Mouse (Mus musculus): ENCODE measurements around the gene Cog4. TPM values are rescaled to one million over a fixed set of nuclear protein-coding genes. Genes with fewer than 3 reads are reported as not detected.

Cog4 gene
- total and polyA plus RNA-seq, 2 experiments from 2014 or later: 45.3 to 50.5 TPM

- H3K27ac ChIP-seq (ENCODE audit: low read depth, low read length): no peak overlapping the region
- no peak overlapping the region for H3K9ac ChIP-seq
- no peaks in the 10 kb centered on the region for H3K27me3 ChIP-seq (ENCODE audit: insufficient read depth, low read length)
- ATAC-seq: no peak
- no peak overlapping the region for H3K4me3 ChIP-seq (ENCODE audit: low read depth, low read length)
- no peak for DNase-seq
- TF ChIP-seq CTCF (IDR thresholded peaks at IDR 0.05; ENCODE audit: low read depth): no peak
- no peaks in the 10 kb centered on the region for H3K4me1 ChIP-seq (ENCODE audit: insufficient read depth)
- H3K4me2 ChIP-seq (ENCODE audit: low read depth): no peak overlapping the region
- H3K36me3 ChIP-seq (ENCODE audit: insufficient read depth): peaks cover 92% of the 10 kb centered on the region
- 86% methylated on average over 7 of the region's 7 CpGs for WGBS
- H3K9me3 ChIP-seq (ENCODE audit: low read length): no peaks in the 10 kb centered on the region
Measured at GRCm38 (mm10) chr8:110813081-110813812, 33.2 kb upstream of the Cog4 start.

- H3K27me3 ChIP-seq (ENCODE audit: insufficient read depth, low read length): no peaks in the 10 kb centered on the region
Measured at GRCm38 (mm10) chr8:110815308-110815707, 31.1 kb upstream of the Cog4 start.

GRCm38 (mm10) chr8:110816990-110817389, 29.4 kb upstream of the Cog4 start:
- no peak for TF ChIP-seq CTCF (IDR thresholded peaks at IDR 0.05; ENCODE audit: low read depth)
- ATAC-seq (no peak), DNase-seq (no peak)
- WGBS: 97% methylated on average over 1 of the region's 1 CpGs
- Histone ChIP-seq H3K36me3 (ENCODE audit: insufficient read depth) (peaks cover 96% of the 10 kb centered on the region), H3K4me3 (ENCODE audit: low read depth, low read length) (no peak overlapping the region), H3K9ac (no peak overlapping the region), H3K4me1 (ENCODE audit: insufficient read depth) (no peaks in the 10 kb centered on the region), H3K27me3 (ENCODE audit: insufficient read depth, low read length) (no peaks in the 10 kb centered on the region), H3K4me2 (ENCODE audit: low read depth) (no peak overlapping the region), H3K9me3 (ENCODE audit: low read length) (no peaks in the 10 kb centered on the region), H3K27ac (ENCODE audit: low read depth, low read length) (no peak overlapping the region)

More at GRCm38 (mm10) chr8:110815308-110815707, 31.1 kb upstream of the Cog4 start:
- Histone ChIP-seq H3K9ac (no peak overlapping the region), H3K27ac (ENCODE audit: low read depth, low read length) (no peak overlapping the region), H3K4me2 (ENCODE audit: low read depth) (no peak overlapping the region), H3K4me1 (ENCODE audit: insufficient read depth) (no peaks in the 10 kb centered on the region), H3K9me3 (ENCODE audit: low read length) (no peaks in the 10 kb centered on the region), H3K36me3 (ENCODE audit: insufficient read depth) (peaks cover 96% of the 10 kb centered on the region), H3K4me3 (ENCODE audit: low read depth, low read length) (no peak overlapping the region)
- ATAC-seq (no peak), DNase-seq (no peak)
- TF ChIP-seq CTCF (IDR thresholded peaks at IDR 0.05; ENCODE audit: low read depth): no peak
- WGBS: 52% methylated on average over 3 of the region's 3 CpGs

- peak; percentile 38; the same call in 1 of the 2 replicates for TF ChIP-seq CTCF (IDR thresholded peaks at IDR 0.05; ENCODE audit: low read depth)
- DNase-seq (peak; percentile 37), ATAC-seq (no peak)
- Histone ChIP-seq H3K9me3 (ENCODE audit: low read length) (no peaks in the 10 kb centered on the region), H3K27ac (ENCODE audit: low read depth, low read length) (no peak overlapping the region), H3K9ac (no peak overlapping the region), H3K27me3 (ENCODE audit: insufficient read depth, low read length) (no peaks in the 10 kb centered on the region), H3K36me3 (ENCODE audit: insufficient read depth) (peaks cover 96% of the 10 kb centered on the region), H3K4me1 (ENCODE audit: insufficient read depth) (no peaks in the 10 kb centered on the region), H3K4me2 (ENCODE audit: low read depth) (no peak overlapping the region), H3K4me3 (ENCODE audit: low read depth, low read length) (no peak overlapping the region)
- 82% methylated on average over 3 of the region's 3 CpGs for WGBS
Measured at GRCm38 (mm10) chr8:110818593-110818992, 27.8 kb upstream of the Cog4 start.

- WGBS: 90% methylated on average over 2 of the region's 2 CpGs
- Histone ChIP-seq H3K4me3 (ENCODE audit: low read depth, low read length) (no peak overlapping the region), H3K27me3 (ENCODE audit: insufficient read depth, low read length) (no peaks in the 10 kb centered on the region), H3K4me2 (ENCODE audit: low read depth) (no peak overlapping the region), H3K36me3 (ENCODE audit: insufficient read depth) (peaks cover 95% of the 10 kb centered on the region), H3K27ac (ENCODE audit: low read depth, low read length) (no peak overlapping the region), H3K4me1 (ENCODE audit: insufficient read depth) (no peaks in the 10 kb centered on the region), H3K9me3 (ENCODE audit: low read length) (no peaks in the 10 kb centered on the region), H3K9ac (no peak overlapping the region)
- DNase-seq: peak; percentile 21
- no peak for TF ChIP-seq CTCF (IDR thresholded peaks at IDR 0.05; ENCODE audit: low read depth)
- ATAC-seq: no peak
Measured at GRCm38 (mm10) chr8:110820257-110820656, 26.1 kb upstream of the Cog4 start.

GRCm38 (mm10) chr8:110821960-110822359, 24.4 kb upstream of the Cog4 start:
- no peak for ATAC-seq
- no peak overlapping the region for H3K27ac ChIP-seq (ENCODE audit: low read depth, low read length)

GRCm38 (mm10) chr8:110824861-110825260, 21.5 kb upstream of the Cog4 start:
- no peak overlapping the region for H3K9ac ChIP-seq
- H3K4me2 ChIP-seq (ENCODE audit: low read depth): no peak overlapping the region
- WGBS: 93% methylated on average over 1 of the region's 1 CpGs
- no peak overlapping the region for H3K4me3 ChIP-seq (ENCODE audit: low read depth, low read length)
- H3K27me3 ChIP-seq (ENCODE audit: insufficient read depth, low read length): no peaks in the 10 kb centered on the region
- no peak for DNase-seq
- H3K36me3 ChIP-seq (ENCODE audit: insufficient read depth): peaks cover 80% of the 10 kb centered on the region
- no peaks in the 10 kb centered on the region for H3K9me3 ChIP-seq (ENCODE audit: low read length)
- H3K4me1 ChIP-seq (ENCODE audit: insufficient read depth): no peaks in the 10 kb centered on the region
- no peak for TF ChIP-seq CTCF (IDR thresholded peaks at IDR 0.05; ENCODE audit: low read depth)
- no peak overlapping the region for H3K27ac ChIP-seq (ENCODE audit: low read depth, low read length)
- no peak for ATAC-seq

More at GRCm38 (mm10) chr8:110821960-110822359, 24.4 kb upstream of the Cog4 start:
- WGBS: 85% methylated on average over 3 of the region's 3 CpGs
- peaks cover 89% of the 10 kb centered on the region for H3K36me3 ChIP-seq (ENCODE audit: insufficient read depth)
- no peak for TF ChIP-seq CTCF (IDR thresholded peaks at IDR 0.05; ENCODE audit: low read depth)
- no peaks in the 10 kb centered on the region for H3K9me3 ChIP-seq (ENCODE audit: low read length)
- no peaks in the 10 kb centered on the region for H3K4me1 ChIP-seq (ENCODE audit: insufficient read depth)
- H3K9ac ChIP-seq: no peak overlapping the region
- no peak for DNase-seq
- H3K4me2 ChIP-seq (ENCODE audit: low read depth): no peak overlapping the region
- H3K27me3 ChIP-seq (ENCODE audit: insufficient read depth, low read length): no peaks in the 10 kb centered on the region
- no peak overlapping the region for H3K4me3 ChIP-seq (ENCODE audit: low read depth, low read length)
